Mouse (Mus musculus): ENCODE results near the gene Fmo3. TPM values are rescaled to one million over a fixed set of nuclear protein-coding genes. Genes with fewer than 3 reads are reported as not detected.

Fmo3 gene
- polyA plus RNA-seq, 1 experiment from 2014 or later: not detected

- Histone ChIP-seq H3K4me1 (replicated peaks) (no peaks in the 10 kb centered on the region), H3K4me3 (no peak overlapping the region), H3K9me3 (no peaks in the 10 kb centered on the region), H3K27ac (replicated peaks) (no peak overlapping the region), H3K36me3 (no peaks in the 10 kb centered on the region), H3K27me3 (no peaks in the 10 kb centered on the region), H3K9ac (no peak overlapping the region), H3K4me2 (no peak overlapping the region)
- 100% methylated on average over 1 of the region's 1 CpGs for WGBS
- no peak for ATAC-seq (ENCODE audit: low FRiP score, low read depth)
Measured at GRCm38 (mm10) chr1:162925121-162925520, 59.2 kb downstream of the Fmo3 start.

- Histone ChIP-seq H3K27me3 (no peaks in the 10 kb centered on the region), H3K9me3 (no peaks in the 10 kb centered on the region), H3K4me1 (replicated peaks) (no peaks in the 10 kb centered on the region), H3K4me2 (no peak overlapping the region), H3K36me3 (no peaks in the 10 kb centered on the region), H3K4me3 (no peak overlapping the region), H3K27ac (replicated peaks) (no peak overlapping the region), H3K9ac (no peak overlapping the region)
- no peak for ATAC-seq (ENCODE audit: low FRiP score, low read depth)
- 81% methylated on average over 8 of the region's 8 CpGs for WGBS
Measured at GRCm38 (mm10) chr1:162916661-162917060, 67.7 kb downstream of the Fmo3 start.

- Histone ChIP-seq H3K36me3 (no peaks in the 10 kb centered on the region), H3K4me2 (no peak overlapping the region), H3K4me3 (no peak overlapping the region), H3K9ac (no peak overlapping the region), H3K9me3 (no peaks in the 10 kb centered on the region), H3K27me3 (no peaks in the 10 kb centered on the region), H3K4me1 (replicated peaks) (no peaks in the 10 kb centered on the region), H3K27ac (replicated peaks) (no peak overlapping the region)
- WGBS: 95% methylated on average over 4 of the region's 4 CpGs
- ATAC-seq (ENCODE audit: low FRiP score, low read depth): no peak
Measured at GRCm38 (mm10) chr1:162914932-162915556, 69.3 kb downstream of the Fmo3 start.

GRCm38 (mm10) chr1:162912085-162912484, 72.2 kb downstream of the Fmo3 start:
- no peaks in the 10 kb centered on the region for H3K27me3 ChIP-seq
- no peak overlapping the region for H3K9ac ChIP-seq
- no peaks in the 10 kb centered on the region for H3K4me1 ChIP-seq (replicated peaks)
- no peak overlapping the region for H3K4me3 ChIP-seq
- H3K4me2 ChIP-seq: no peak overlapping the region
- H3K9me3 ChIP-seq: no peaks in the 10 kb centered on the region
- no peaks in the 10 kb centered on the region for H3K36me3 ChIP-seq
- H3K27ac ChIP-seq (replicated peaks): no peak overlapping the region
- ATAC-seq (ENCODE audit: low FRiP score, low read depth): no peak

Other genes starting within 250 kb of the Fmo3 start
- 130 and 138 TPM in 2 replicates for gene Prrc2c, start 244.0 kb downstream of the Fmo3 start, polyA plus RNA-seq (2015; fragmentation: Nextera tagmentation; extraction: Ambion mirVana)
- 0.30 and 0.60 TPM in 2 replicates for gene Fmo4, start 170.6 kb downstream of the Fmo3 start, polyA plus RNA-seq (2015; fragmentation: Nextera tagmentation; extraction: Ambion mirVana)
- gene Fmo1, start 117.9 kb downstream of the Fmo3 start, polyA plus RNA-seq (2015; fragmentation: Nextera tagmentation; extraction: Ambion mirVana): 28.9 and 31.1 TPM in 2 replicates
- gene Fmo2, start 85.8 kb downstream of the Fmo3 start, polyA plus RNA-seq (2015; fragmentation: Nextera tagmentation; extraction: Ambion mirVana): 0.19 and 0.42 TPM in 2 replicates
- not detected in 2 replicates for gene Fmo6, start 47.0 kb downstream of the Fmo3 start, polyA plus RNA-seq (2015; fragmentation: Nextera tagmentation; extraction: Ambion mirVana)
- gene Mroh9, start 101.1 kb upstream of the Fmo3 start, polyA plus RNA-seq (2015; fragmentation: Nextera tagmentation; extraction: Ambion mirVana): not detected in 2 replicates